Mouse (Mus musculus): ENCODE measurements at regions not wholly inside any gene's neighbourhood (a gene's known extent, or its start where the extent isn't known, plus 50 kb on each side); places are given as distances from the start of the nearest gene placed in this dataset.

DNA sequence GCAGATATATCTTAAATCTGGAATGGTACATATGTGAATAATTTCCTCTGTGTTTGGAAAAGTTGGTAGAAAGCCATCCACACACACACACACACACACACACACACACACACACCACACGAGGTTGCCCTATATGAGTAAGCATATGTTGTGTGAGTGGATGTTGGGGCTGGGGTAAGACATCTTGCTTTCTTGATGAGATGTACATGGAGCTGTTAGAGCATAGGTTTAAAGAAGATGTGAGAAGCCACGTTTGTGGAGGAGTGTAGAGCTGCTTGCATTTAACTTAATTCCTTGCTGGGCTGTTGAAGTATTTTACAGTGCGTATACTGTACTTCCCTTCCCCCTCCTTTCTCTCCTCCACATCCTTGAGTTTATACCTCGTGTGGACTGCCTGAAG, 147.8 kb downstream of the Vrk1 start:
- H3K4me2 ChIP-seq (ENCODE audit: low read length), result no peak overlapping the region
- H3K27ac ChIP-seq (ENCODE audit: low read length), result no peak overlapping the region
- no peak for ATAC-seq
- no peaks in the 10 kb centered on the region for H3K27me3 ChIP-seq (replicated peaks; ENCODE audit: control insufficient read depth, insufficient read depth, low read length)
- no peaks in the 10 kb centered on the region for H3K9me3 ChIP-seq (ENCODE audit: control insufficient read depth, low read length)
- no peaks in the 10 kb centered on the region for H3K36me3 ChIP-seq (ENCODE audit: control insufficient read depth, insufficient read depth)
- 65% methylated on average over 4 of the region's 4 CpGs for WGBS
- no peak overlapping the region for H3K9ac ChIP-seq (replicated peaks; ENCODE audit: low read depth, low read length)
- no peaks in the 10 kb centered on the region for H3K4me1 ChIP-seq (replicated peaks; ENCODE audit: control insufficient read depth, insufficient read depth, low read length)
- no peak overlapping the region for H3K4me3 ChIP-seq (replicated peaks; ENCODE audit: low read length)

DNA sequence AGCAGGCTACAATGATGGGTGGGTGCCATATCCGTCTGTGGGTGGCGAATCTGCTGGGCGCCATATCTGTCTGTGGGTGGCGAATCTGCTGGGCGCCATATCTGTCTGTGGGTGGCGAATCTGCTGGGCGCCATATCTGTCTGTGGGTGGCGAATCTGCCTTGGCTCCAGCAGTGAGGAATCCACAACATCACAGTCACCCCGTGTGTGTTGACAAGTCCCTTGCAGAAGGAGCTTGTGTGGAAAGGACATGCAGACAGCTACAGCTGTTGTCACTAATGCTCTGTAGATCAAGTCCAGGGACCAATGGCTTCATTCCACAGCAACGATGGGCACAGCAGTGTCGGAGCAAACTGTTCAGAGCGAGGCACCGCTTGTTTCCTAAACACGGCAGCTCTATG, 148.6 kb downstream of the Vrk1 start:
- Histone ChIP-seq H3K9me3 (ENCODE audit: control insufficient read depth, low read length) (no peaks in the 10 kb centered on the region), H3K4me1 (replicated peaks; ENCODE audit: control insufficient read depth, insufficient read depth, low read length) (no peaks in the 10 kb centered on the region), H3K4me3 (replicated peaks; ENCODE audit: low read length) (no peak overlapping the region), H3K27me3 (replicated peaks; ENCODE audit: control insufficient read depth, insufficient read depth, low read length) (no peaks in the 10 kb centered on the region), H3K27ac (ENCODE audit: low read length) (no peak overlapping the region), H3K36me3 (ENCODE audit: control insufficient read depth, insufficient read depth) (no peaks in the 10 kb centered on the region), H3K9ac (replicated peaks; ENCODE audit: low read depth, low read length) (no peak overlapping the region), H3K4me2 (ENCODE audit: low read length) (no peak overlapping the region)
- ATAC-seq, result no peak
- 91% methylated on average over 14 of the region's 14 CpGs for WGBS

DNA sequence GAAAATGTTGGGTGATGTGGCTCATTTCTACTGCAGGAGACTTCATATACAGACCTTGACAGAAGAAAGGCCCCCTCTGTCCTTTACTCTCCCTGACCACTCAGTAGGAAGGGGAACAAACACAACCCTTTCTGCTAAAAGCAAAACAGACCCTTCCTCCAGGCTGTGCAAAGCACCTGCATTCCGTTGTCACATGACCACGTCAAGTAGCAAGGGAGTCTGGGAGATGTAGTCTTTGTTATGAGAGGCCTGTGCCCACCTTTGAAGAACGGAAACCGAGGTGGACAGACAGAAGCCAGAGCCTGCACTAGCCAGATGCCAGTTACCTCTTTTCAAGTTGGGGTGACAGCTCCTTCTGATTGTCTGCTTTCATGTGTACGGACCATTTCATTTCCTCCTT, 161.3 kb downstream of the Vrk1 start:
- no peak overlapping the region for H3K9ac ChIP-seq (replicated peaks; ENCODE audit: low read depth, low read length)
- no peaks in the 10 kb centered on the region for H3K36me3 ChIP-seq (ENCODE audit: control insufficient read depth, insufficient read depth)
- peak; percentile 41; the same call in 1 of the 2 replicates for ATAC-seq
- H3K4me1 ChIP-seq (replicated peaks; ENCODE audit: control insufficient read depth, insufficient read depth, low read length), result peaks cover 30% of the 10 kb centered on the region
- 0 out of 2 replicates have a peak, but pooled peaks cover 2% of the 10 kb centered on the region for H3K27me3 ChIP-seq (replicated peaks; ENCODE audit: control insufficient read depth, insufficient read depth, low read length)
- 51% methylated on average over 5 of the region's 5 CpGs for WGBS
- no peak overlapping the region for H3K4me2 ChIP-seq (ENCODE audit: low read length)
- no peak overlapping the region for H3K27ac ChIP-seq (ENCODE audit: low read length)
- H3K9me3 ChIP-seq (ENCODE audit: control insufficient read depth, low read length), result no peaks in the 10 kb centered on the region
- no peak overlapping the region for H3K4me3 ChIP-seq (replicated peaks; ENCODE audit: low read length)

DNA sequence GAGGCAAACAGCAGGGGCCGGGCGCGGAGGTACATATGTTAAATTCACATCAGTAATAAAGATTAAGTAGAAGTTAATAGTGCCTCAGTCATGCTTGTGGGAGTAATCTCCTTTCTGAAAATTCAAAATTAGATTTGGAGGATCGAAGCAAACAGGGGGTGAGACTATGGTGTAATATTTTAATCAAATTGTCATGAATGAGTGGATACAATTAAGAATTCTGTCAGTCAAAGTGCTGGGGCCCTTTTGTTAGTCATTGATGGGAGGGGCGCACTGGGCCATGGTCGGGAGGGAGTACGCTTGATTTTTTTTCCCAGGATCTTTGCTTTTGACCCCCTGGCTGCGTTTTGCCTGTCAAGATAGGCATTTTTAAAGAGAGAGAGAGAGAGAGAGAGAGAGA, 163.2 kb downstream of the Vrk1 start:
- no peak overlapping the region for H3K9ac ChIP-seq (replicated peaks; ENCODE audit: low read depth, low read length)
- 0 out of 2 replicates have a peak, but pooled peaks cover 2% of the 10 kb centered on the region for H3K27me3 ChIP-seq (replicated peaks; ENCODE audit: control insufficient read depth, insufficient read depth, low read length)
- 25% methylated on average over 8 of the region's 8 CpGs for WGBS
- no peak overlapping the region for H3K4me3 ChIP-seq (replicated peaks; ENCODE audit: low read length)
- no peak for ATAC-seq
- H3K27ac ChIP-seq (ENCODE audit: low read length), result no peak overlapping the region
- no peaks in the 10 kb centered on the region for H3K36me3 ChIP-seq (ENCODE audit: control insufficient read depth, insufficient read depth)
- peak overlapping the region; percentile 91; the same call in 1 of the 2 replicates for H3K4me2 ChIP-seq (ENCODE audit: low read length)
- peaks cover 30% of the 10 kb centered on the region for H3K4me1 ChIP-seq (replicated peaks; ENCODE audit: control insufficient read depth, insufficient read depth, low read length)
- no peaks in the 10 kb centered on the region for H3K9me3 ChIP-seq (ENCODE audit: control insufficient read depth, low read length)

DNA sequence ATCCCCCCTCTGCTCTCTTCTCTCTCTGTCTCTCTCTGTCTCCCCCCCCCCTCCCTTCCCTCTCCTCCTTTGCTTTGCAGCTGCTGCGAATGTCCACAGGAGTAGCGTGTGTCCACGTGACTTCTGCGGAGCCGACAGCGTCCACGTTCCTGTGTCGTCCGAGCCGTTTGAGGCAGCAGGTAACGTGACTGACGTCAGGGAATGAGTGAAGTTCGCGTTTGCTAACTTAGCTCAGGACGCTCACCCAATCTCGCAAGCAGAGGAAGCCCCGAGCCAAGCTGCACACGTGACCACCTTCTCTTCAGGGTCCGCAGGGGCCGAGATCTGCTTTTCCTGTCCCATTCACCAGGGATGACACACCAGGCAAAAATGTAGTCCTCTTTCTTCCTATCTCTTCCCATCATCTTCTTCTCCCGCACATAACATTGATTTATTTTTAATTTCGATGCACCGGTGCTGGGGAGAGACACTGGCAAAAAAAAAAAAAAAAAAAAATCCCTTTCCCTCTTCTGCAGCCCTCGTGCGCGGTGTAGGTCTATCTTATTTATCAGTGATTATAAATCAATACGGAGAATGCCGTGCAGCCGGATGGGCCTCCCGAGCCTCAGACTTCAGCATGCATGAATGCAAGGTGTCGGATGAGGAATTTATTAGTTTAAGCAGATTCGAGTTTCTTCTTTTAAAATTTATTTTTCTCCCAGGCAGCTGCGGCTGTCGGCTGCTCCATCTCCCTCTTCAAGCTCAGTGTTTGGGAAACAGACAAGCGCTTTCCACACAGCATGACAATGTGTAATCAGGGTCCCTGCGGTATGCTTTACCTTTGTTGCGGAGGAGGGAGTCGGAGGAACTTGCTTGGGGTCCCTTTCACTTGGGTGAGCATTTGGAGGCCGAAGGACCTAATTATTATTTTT, 164.3 kb downstream of the Vrk1 start:
- peak; percentile 54 for ATAC-seq
- no peaks in the 10 kb centered on the region for H3K9me3 ChIP-seq (ENCODE audit: control insufficient read depth, low read length)
- peak overlapping the region; percentile 91 for H3K4me2 ChIP-seq (ENCODE audit: low read length)
- H3K27me3 ChIP-seq (replicated peaks; ENCODE audit: control insufficient read depth, insufficient read depth, low read length), result 0 out of 2 replicates have a peak, but pooled peaks cover 2% of the 10 kb centered on the region
- under 1% methylated on average over 39 of the region's 39 CpGs for WGBS
- H3K9ac ChIP-seq (replicated peaks; ENCODE audit: low read depth, low read length), result peak overlapping the region; percentile 58
- peaks cover 30% of the 10 kb centered on the region for H3K4me1 ChIP-seq (replicated peaks; ENCODE audit: control insufficient read depth, insufficient read depth, low read length)
- peak overlapping the region; percentile 51 for H3K4me3 ChIP-seq (replicated peaks; ENCODE audit: low read length)
- no peaks in the 10 kb centered on the region for H3K36me3 ChIP-seq (ENCODE audit: control insufficient read depth, insufficient read depth)
- H3K27ac ChIP-seq (ENCODE audit: low read length), result peak overlapping the region; percentile 78

DNA sequence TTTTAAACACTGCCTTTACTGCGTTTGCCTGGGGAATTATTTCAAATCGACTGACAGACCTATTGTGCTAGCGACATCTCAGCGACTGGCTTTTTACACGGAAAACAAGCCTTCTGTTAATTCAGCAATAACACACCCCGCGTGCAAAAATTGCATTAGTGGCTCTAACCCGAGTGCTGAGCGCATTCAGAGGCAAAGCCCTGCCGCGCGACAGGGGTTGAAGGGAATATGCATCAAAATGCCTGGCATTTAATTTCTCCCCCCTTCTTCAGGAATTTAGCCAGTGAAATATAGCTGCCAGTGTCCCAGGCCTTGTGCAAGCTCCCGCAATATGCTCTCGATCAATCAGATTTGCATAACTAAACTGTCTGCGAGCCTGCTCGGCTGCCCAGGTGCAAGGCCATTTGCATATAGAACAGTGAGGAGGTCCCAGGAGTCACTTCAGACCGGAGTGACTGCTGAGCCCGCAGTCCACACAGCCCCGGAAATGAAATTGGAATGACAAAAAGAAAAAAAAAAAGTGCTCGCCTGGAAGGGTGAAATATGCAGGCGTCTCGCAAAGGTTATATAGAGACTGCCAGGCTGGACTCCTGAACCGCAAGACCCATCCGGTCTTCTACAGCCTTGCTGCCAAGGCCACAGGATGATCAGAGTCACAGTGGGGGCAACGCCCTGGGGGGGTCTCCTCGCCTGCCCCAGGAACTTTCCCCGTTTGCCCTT, 165.1 kb downstream of the Vrk1 start:
- Histone ChIP-seq H3K27ac (ENCODE audit: low read length) (peak overlapping the region; percentile 78), H3K4me2 (ENCODE audit: low read length) (peak overlapping the region; percentile 91), H3K36me3 (ENCODE audit: control insufficient read depth, insufficient read depth) (no peaks in the 10 kb centered on the region), H3K4me1 (replicated peaks; ENCODE audit: control insufficient read depth, insufficient read depth, low read length) (peaks cover 30% of the 10 kb centered on the region), H3K4me3 (replicated peaks; ENCODE audit: low read length) (peak overlapping the region; percentile 51), H3K27me3 (replicated peaks; ENCODE audit: control insufficient read depth, insufficient read depth, low read length) (0 out of 2 replicates have a peak, but pooled peaks cover 2% of the 10 kb centered on the region), H3K9me3 (ENCODE audit: control insufficient read depth, low read length) (no peaks in the 10 kb centered on the region), H3K9ac (replicated peaks; ENCODE audit: low read depth, low read length) (peak overlapping the region; percentile 58)
- WGBS, result 4% methylated on average over 27 of the region's 27 CpGs
- ATAC-seq, result peak; percentile 36; the same call in 1 of the 2 replicates

DNA sequence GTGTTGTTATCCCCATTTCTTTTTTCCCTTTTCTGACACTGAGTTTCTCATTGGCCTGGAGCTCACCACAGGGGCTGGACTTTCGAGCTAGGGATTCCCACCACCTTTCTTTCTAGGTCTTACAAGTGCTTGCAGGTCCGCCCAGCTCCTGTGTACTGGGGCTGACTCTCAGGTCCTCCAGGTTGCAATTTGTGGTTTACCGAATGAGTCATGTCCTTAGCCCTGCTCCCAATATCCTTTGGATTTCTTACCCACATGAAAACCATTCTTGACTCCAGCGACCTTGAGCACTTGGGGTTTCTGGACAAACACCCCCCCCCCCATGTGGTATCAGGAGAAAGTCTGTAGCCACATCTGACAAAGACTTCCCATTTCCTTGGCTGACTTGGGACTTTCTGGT, 167.3 kb downstream of the Vrk1 start:
- Histone ChIP-seq H3K4me1 (replicated peaks; ENCODE audit: control insufficient read depth, insufficient read depth, low read length) (peaks cover 30% of the 10 kb centered on the region), H3K9me3 (ENCODE audit: control insufficient read depth, low read length) (no peaks in the 10 kb centered on the region), H3K9ac (replicated peaks; ENCODE audit: low read depth, low read length) (no peak overlapping the region), H3K4me2 (ENCODE audit: low read length) (no peak overlapping the region), H3K27me3 (replicated peaks; ENCODE audit: control insufficient read depth, insufficient read depth, low read length) (0 out of 2 replicates have a peak, but pooled peaks cover 2% of the 10 kb centered on the region), H3K27ac (ENCODE audit: low read length) (no peak overlapping the region), H3K36me3 (ENCODE audit: control insufficient read depth, insufficient read depth) (no peaks in the 10 kb centered on the region), H3K4me3 (replicated peaks; ENCODE audit: low read length) (no peak overlapping the region)
- ATAC-seq, result no peak
- WGBS, result 63% methylated on average over 4 of the region's 4 CpGs

DNA sequence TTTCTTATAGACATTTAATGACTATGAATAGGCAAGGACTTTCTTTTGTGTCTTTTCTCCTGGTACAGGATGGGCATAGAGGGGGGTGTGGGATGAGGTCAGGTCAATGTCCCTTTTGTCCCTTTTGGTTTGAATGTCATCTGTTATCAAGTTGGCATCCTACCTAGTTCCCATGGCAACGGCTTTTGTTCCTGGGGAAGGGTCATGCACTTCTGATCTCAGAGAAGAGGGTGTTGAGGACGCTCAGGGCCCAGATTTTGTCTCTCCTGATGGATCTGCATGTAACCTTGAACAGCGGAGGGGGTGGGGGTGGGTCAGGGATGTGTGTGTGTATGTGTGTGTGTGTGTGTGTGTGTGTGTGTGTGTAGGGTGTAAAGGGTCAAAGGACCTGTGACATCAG, 167.8 kb downstream of the Vrk1 start:
- Histone ChIP-seq H3K4me2 (ENCODE audit: low read length) (no peak overlapping the region), H3K27ac (ENCODE audit: low read length) (no peak overlapping the region), H3K9me3 (ENCODE audit: control insufficient read depth, low read length) (no peaks in the 10 kb centered on the region), H3K4me3 (replicated peaks; ENCODE audit: low read length) (no peak overlapping the region), H3K9ac (replicated peaks; ENCODE audit: low read depth, low read length) (no peak overlapping the region), H3K36me3 (ENCODE audit: control insufficient read depth, insufficient read depth) (no peaks in the 10 kb centered on the region), H3K27me3 (replicated peaks; ENCODE audit: control insufficient read depth, insufficient read depth, low read length) (0 out of 2 replicates have a peak, but pooled peaks cover 2% of the 10 kb centered on the region), H3K4me1 (replicated peaks; ENCODE audit: control insufficient read depth, insufficient read depth, low read length) (peaks cover 28% of the 10 kb centered on the region)
- WGBS, result 76% methylated on average over 3 of the region's 3 CpGs
- no peak for ATAC-seq

DNA sequence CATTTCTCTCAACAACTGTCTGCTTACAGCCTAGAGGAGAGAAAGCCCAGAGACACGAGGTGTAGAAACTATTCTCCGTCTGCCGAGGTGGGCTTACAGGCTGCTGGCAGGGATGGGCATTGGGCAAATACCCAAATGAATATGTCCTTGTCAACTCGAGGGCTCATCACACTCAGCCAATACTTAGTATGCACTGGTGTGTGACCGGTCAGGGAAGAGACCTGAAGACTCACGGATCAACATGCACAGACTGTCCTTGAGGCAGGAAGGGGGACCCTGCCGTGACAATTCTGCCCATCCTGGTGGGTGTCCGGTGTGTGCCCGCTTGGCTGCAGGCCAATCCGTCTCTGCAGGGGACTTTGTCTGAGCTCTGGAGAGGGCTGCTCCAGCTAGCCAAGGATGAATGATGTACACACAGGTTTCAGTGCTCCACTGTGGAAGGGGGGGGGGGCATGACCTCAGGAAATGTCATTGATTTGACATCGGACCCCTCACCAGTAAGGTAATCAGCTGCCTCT, 168.7 kb downstream of the Vrk1 start:
- Histone ChIP-seq H3K9me3 (ENCODE audit: control insufficient read depth, low read length) (no peaks in the 10 kb centered on the region), H3K27ac (ENCODE audit: low read length) (no peak overlapping the region), H3K9ac (replicated peaks; ENCODE audit: low read depth, low read length) (no peak overlapping the region), H3K4me2 (ENCODE audit: low read length) (no peak overlapping the region), H3K4me3 (replicated peaks; ENCODE audit: low read length) (no peak overlapping the region), H3K36me3 (ENCODE audit: control insufficient read depth, insufficient read depth) (no peaks in the 10 kb centered on the region), H3K4me1 (replicated peaks; ENCODE audit: control insufficient read depth, insufficient read depth, low read length) (peaks cover 20% of the 10 kb centered on the region), H3K27me3 (replicated peaks; ENCODE audit: control insufficient read depth, insufficient read depth, low read length) (no peaks in the 10 kb centered on the region)
- 57% methylated on average over 11 of the region's 11 CpGs for WGBS
- ATAC-seq, result no peak

Measured in forebrain, embryonic 16.5 days (tissue).